ENCODE assay signal across 8 mouse cellular contexts in genomic region chr7:130669370-130669881, GRCm38 (mm10).
A peak's percentile ranks its signal among the peaks of the same experiment; 100 is the strongest.
DNase-seq lines count a peak whose midpoint lies in the region; ATAC-seq lines count a peak whose summit lies in the region.

No protein-coding gene starts in this region.

- WGBS in forebrain, embryonic 11.5 days = 74% methylated on average over 8 of the region's 8 CpGs
- 36% methylated on average over 8 of the region's 8 CpGs for WGBS in hindbrain, embryonic 13.5 days
- 36% methylated on average over 8 of the region's 8 CpGs for WGBS in limb, embryonic 13.5 days
- WGBS in neural tube, embryonic 15.5 days = 39% methylated on average over 8 of the region's 8 CpGs

- no peak for ATAC-seq in forebrain, embryonic 11.5 days (replicated peaks; ENCODE audit: low FRiP score)
- peak; percentile 67 for ATAC-seq in hindbrain, embryonic 13.5 days (ENCODE audit: low FRiP score)
- peak; percentile 35; the same call in 1 of the 2 replicates for ATAC-seq in limb, embryonic 13.5 days (ENCODE audit: low FRiP score, low read depth)
- no peak for ATAC-seq in neural tube, embryonic 15.5 days (ENCODE audit: low FRiP score)

- no peak overlapping the region for H3K4me2 ChIP-seq in forebrain, embryonic 11.5 days (ENCODE audit: low read depth, low read length, severe bottlenecking)
- no peak overlapping the region for H3K4me2 ChIP-seq in hindbrain, embryonic 13.5 days
- H3K4me2 ChIP-seq in limb, embryonic 13.5 days (replicated peaks) = no peak overlapping the region
- no peak overlapping the region for H3K4me2 ChIP-seq in neural tube, embryonic 15.5 days

- peak overlapping the region; percentile 48; the same call in 1 of the 2 replicates for H3K27ac ChIP-seq in forebrain, embryonic 11.5 days (ENCODE audit: low read depth, low read length)
- peak overlapping the region; percentile 86 for H3K27ac ChIP-seq in hindbrain, embryonic 13.5 days
- H3K27ac ChIP-seq in limb, embryonic 13.5 days = peak overlapping the region; percentile 56
- peak overlapping the region; percentile 77 for H3K27ac ChIP-seq in neural tube, embryonic 15.5 days (replicated peaks)

- no peak overlapping the region for H3K4me3 ChIP-seq in forebrain, embryonic 11.5 days (ENCODE audit: low read depth, low read length)
- H3K4me3 ChIP-seq in hindbrain, embryonic 13.5 days = no peak overlapping the region
- H3K4me3 ChIP-seq in limb, embryonic 13.5 days = no peak overlapping the region
- H3K4me3 ChIP-seq in neural tube, embryonic 15.5 days (replicated peaks) = no peak overlapping the region

- H3K36me3 ChIP-seq in forebrain, embryonic 11.5 days (ENCODE audit: control insufficient read depth, insufficient read depth, low read length) = no peaks in the 10 kb centered on the region; the same call in 1 of the 2 replicates
- no peaks in the 10 kb centered on the region; the same call in 1 of the 2 replicates for H3K36me3 ChIP-seq in hindbrain, embryonic 13.5 days
- H3K36me3 ChIP-seq in limb, embryonic 13.5 days = peaks cover 17% of the 10 kb centered on the region
- H3K36me3 ChIP-seq in neural tube, embryonic 15.5 days = no peaks in the 10 kb centered on the region

- DNase-seq in gastrocnemius, postnatal 10 days = peak; percentile 39
- DNase-seq in gastrocnemius, adult 8-10 months (ENCODE audit: low spot score in 2 of 2) = no peak
- no peak for DNase-seq in forebrain, embryonic 11.5 days (ENCODE audit: low spot score)
- DNase-seq in left cerebral cortex, adult 18-20 months (ENCODE audit: low spot score in 2 of 2) = no peak
- DNase-seq in urinary bladder, postnatal 25 days (ENCODE audit: low spot score) = no peak

- H3K9ac ChIP-seq in forebrain, embryonic 11.5 days (ENCODE audit: low read length) = no peak overlapping the region
- peak overlapping the region; percentile 26; the same call in 1 of the 2 replicates for H3K9ac ChIP-seq in hindbrain, embryonic 13.5 days
- H3K9ac ChIP-seq in limb, embryonic 13.5 days = peak overlapping the region; percentile 1; the same call in 1 of the 2 replicates
- H3K9ac ChIP-seq in neural tube, embryonic 15.5 days (replicated peaks) = no peak overlapping the region

- H3K9me3 ChIP-seq in forebrain, embryonic 11.5 days (ENCODE audit: control insufficient read depth, low read length) = no peaks in the 10 kb centered on the region
- H3K9me3 ChIP-seq in hindbrain, embryonic 13.5 days = no peaks in the 10 kb centered on the region
- 0 out of 2 replicates have a peak, but pooled peaks cover 7% of the 10 kb centered on the region for H3K9me3 ChIP-seq in limb, embryonic 13.5 days
- H3K9me3 ChIP-seq in neural tube, embryonic 15.5 days (replicated peaks) = no peaks in the 10 kb centered on the region

- H3K27me3 ChIP-seq in forebrain, embryonic 11.5 days (ENCODE audit: control insufficient read depth, insufficient read depth, low read length) = no peaks in the 10 kb centered on the region
- H3K27me3 ChIP-seq in hindbrain, embryonic 13.5 days = no peaks in the 10 kb centered on the region
- no peaks in the 10 kb centered on the region for H3K27me3 ChIP-seq in limb, embryonic 13.5 days
- H3K27me3 ChIP-seq in neural tube, embryonic 15.5 days (replicated peaks) = no peaks in the 10 kb centered on the region

- 0 out of 2 replicates have a peak, but pooled peaks cover 2% of the 10 kb centered on the region for H3K4me1 ChIP-seq in forebrain, embryonic 11.5 days (replicated peaks; ENCODE audit: control insufficient read depth, insufficient read depth, low read length)
- peaks cover 54% of the 10 kb centered on the region for H3K4me1 ChIP-seq in hindbrain, embryonic 13.5 days (replicated peaks)
- peaks cover 36% of the 10 kb centered on the region for H3K4me1 ChIP-seq in limb, embryonic 13.5 days
- peaks cover 31% of the 10 kb centered on the region for H3K4me1 ChIP-seq in neural tube, embryonic 15.5 days

Comparison
In these comparisons a context has a peak if more than half of its experiments do, and no peak if none do; other contexts are left out.
1. ATAC-seq: peak in hindbrain, embryonic 13.5 days (single experiment) and limb, embryonic 13.5 days (single experiment); none in forebrain, embryonic 11.5 days (single experiment) and neural tube, embryonic 15.5 days (single experiment).
2. H3K9ac ChIP-seq: peak in hindbrain, embryonic 13.5 days (single experiment) and limb, embryonic 13.5 days (single experiment); none in forebrain, embryonic 11.5 days (single experiment) and neural tube, embryonic 15.5 days (single experiment).
3. Peak in every context shown above with its lines, with median percentiles within 50 percentile points of each other: H3K27ac ChIP-seq.